Mouse (Mus musculus): Measurements from ENCODE around the gene Rcan3. TPM values are rescaled to one million over a fixed set of nuclear protein-coding genes. Genes with fewer than 3 reads are reported as not detected.

Gene Rcan3
- polyA plus RNA-seq (2012; rRNA removed), result 12.2 and 13.1 TPM in 2 replicates

GRCm38 (mm10) chr4:135433443-135434394, at the start of gene Rcan3:
TSS of gene Rcan3 (minus strand) at chr4:135433853.

DNA sequence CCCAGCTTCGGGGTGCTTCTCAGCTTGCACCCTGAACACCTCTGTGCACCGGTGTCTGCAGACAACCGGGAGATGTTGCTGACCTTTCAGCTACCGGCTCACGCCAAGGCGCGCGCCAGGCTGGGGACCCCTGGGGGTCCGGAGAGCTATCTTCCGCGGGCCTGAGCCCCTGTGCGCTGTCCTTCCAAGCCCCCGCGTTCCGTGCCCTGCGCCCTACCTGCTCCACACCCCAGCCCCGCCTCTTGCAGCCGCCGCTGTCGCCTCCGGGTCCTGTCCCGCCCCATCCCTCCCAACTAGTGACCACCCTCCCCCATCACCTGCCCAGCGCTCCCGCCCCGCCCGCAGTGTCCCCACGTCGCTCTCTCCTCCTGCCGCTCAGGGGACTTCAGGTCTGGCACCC, 35.7 kb downstream of the Rcan3 start, which contains the start of gene Ncmap:
Gene Ncmap (minus strand): TSS at position 237 of the 400 bp plus-strand sequence.

Other genes with a start within 250 kb of the Rcan3 start
- gene Clic4, start 161.0 kb downstream of the Rcan3 start, polyA plus RNA-seq (2012; rRNA removed), result 84.2 and 90.3 TPM in 2 replicates
- gene Srrm1, start 80.5 kb downstream of the Rcan3 start, polyA plus RNA-seq (2012; rRNA removed), result 156 and 173 TPM in 2 replicates
- gene Ncmap, start 35.6 kb downstream of the Rcan3 start, polyA plus RNA-seq (2012; rRNA removed), result 0.41 and 1.0 TPM in 2 replicates
- 0.41 and 0.42 TPM in 2 replicates for gene Stpg1, start 60.9 kb upstream of the Rcan3 start, polyA plus RNA-seq (2012; rRNA removed)
- 6.0 and 6.1 TPM in 2 replicates for gene Nipal3, start 61.2 kb upstream of the Rcan3 start, polyA plus RNA-seq (2012; rRNA removed)
- 1.9 and 2.3 TPM in 2 replicates for gene Grhl3, start 139.8 kb upstream of the Rcan3 start, polyA plus RNA-seq (2012; rRNA removed)

All from central nervous system, embryonic 11.5 days (tissue).